Mouse (Mus musculus): ENCODE results near the gene Crat.

- TF ChIP-seq EP300 (IDR thresholded peaks at IDR 0.05): no peak
- no peak for TF ChIP-seq CTCF (IDR thresholded peaks at IDR 0.05)
These were observed 17.6 kb downstream of the Crat start for GRCm38 (mm10) chr2:30397986-30398512.
